Mouse (Mus musculus): ENCODE measurements at regions not wholly inside any gene's neighbourhood (a gene's known extent, or its start where the extent isn't known, plus 50 kb on each side); places are given as distances from the start of the nearest gene placed in this dataset.
A peak's percentile ranks its signal among the peaks of the same experiment; 100 is the strongest.

DNA sequence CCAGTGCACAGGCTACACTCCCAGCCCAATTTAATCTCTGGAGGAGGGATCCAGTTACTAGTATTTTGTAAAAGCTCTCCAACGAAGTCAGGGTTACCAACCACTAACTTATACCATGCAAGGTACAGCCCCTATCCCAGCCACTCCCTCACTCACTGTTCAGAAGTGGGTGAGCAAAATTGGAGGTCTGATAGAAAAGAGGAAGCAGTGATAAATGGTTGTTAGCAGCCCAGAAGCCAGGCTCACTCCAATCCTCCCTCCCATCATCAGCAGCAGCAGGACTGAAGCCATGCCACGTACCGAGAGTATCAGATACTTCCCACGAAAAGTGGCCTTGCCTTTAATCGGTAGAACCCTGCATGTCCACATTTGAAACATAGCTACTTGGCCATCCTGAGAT lies 86.1 kb downstream of the Efnb1 start:
- intact Hi-C loops (cut with DNase I) = no loop called here
- no peak for DNase-seq

DNA sequence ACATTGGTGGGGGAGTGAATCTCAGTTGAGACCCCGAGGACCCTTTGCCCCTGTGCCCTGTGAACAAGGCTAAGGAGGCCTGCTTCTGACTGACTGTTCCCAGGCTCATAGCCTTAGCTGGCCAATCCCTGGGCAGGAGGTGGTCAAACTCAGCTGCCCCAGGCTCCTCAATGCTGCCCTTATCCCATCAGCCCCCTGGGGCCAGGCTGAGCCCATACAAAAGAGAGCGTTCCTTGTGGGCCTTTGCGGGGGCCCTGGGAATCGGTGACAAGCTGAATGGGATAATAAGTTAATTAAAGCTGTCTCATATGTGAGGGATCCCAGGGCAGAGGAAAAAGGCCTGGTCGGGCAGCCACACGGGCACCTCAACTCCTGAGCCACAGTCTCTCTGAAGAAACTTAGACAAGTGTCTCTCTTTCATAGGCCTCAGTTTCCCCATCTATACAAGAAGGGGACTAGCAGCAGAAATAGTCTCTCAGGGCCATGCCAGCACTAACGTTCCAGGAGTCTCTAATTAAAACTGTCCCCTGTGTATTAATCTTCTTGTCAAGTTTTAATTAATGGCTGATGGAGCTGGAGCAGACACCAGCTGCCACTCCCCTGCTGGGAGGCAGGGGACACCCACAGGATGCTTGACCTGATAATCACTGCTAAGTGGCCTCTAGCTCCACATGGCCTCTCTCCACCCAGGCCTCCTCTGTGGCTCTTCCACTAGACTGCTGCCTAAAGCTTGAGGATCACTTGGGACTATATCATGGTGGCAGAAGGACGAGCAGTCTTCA lies 84.9 kb downstream of the Efnb1 start:
- intact Hi-C loops (cut with DNase I) = no loop called here
- DNase-seq = no peak

DNA sequence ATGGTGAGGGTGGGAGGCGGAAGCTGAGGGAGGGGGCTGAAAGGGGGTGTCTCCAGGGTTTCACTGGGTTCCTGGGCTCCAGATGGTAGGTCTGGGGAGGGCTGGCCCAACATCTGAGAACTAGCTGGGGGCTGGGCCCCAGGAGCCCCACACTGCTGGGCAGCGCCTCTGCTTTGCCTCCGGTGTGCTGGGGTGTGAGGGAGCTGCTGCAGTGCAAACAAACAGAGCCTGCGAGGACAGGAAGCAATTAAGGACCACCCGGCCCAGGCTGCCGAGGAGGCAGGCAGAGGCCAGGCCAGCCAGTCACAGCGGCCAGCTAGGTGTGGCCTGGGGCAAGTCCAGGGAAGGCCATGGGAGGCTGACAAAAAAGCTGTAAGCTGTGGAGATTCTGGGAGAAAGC lies 82.3 kb downstream of the Efnb1 start:
- intact Hi-C loops (cut with DNase I) = loop anchor here (5.0 kb wide), 2 partner anchors 69 to 139 kb away; no protein-coding TSS in a partner anchor
- no peak for DNase-seq

DNA sequence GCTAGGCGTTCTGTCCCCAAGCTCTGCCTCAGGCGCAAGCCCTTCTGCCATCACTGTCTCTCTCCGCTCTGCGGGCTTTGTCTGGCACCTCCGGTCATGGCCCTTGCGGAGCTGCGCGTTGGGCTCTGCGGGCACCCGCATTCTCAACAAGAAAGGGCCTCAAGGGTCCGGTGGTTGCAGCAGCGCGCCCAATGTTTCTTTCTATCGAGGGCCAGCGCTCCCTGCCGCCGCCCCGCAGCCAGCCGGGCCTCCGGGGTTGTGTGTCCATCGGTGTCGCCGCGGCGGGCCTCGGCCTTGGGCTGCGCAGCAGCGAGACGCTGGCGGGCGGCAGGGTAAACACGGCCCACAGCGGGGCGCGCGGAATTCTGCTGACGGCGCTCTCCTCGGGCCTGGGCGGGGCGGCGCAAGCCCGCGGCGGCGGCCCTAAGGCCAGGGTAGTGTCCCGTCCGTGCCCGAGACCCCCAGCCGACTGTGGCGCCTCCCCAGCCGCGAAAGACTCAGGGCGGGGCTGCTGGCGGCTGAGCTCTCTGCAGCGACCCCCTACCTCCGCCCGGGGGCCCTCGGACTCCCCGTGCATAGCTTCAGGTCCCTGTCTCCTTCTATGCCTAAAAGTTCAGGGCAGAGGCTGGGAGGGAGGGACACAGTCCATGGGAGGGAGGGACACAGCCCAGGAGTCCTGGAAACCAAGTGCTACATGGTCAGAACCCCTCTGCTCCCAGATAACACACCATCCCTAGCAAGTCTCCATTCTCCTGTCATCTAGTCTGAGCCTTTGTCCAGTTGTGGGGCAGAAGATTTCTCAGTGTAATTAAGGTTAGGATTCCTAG lies 80.9 kb downstream of the Efnb1 start:
- DNase-seq = peak; percentile 57 to 63
- intact Hi-C loops (cut with DNase I) = loop anchor here (2.0 to 5.0 kb wide), 3 partner anchors 70 to 140 kb away; partner anchors contain the start of gene Efnb1

- intact Hi-C loops (cut with DNase I) = loop anchor here (2.0 to 5.0 kb wide), 3 partner anchors 71 to 141 kb away; partner anchors contain the start of gene Efnb1
- DNase-seq = no peak
These were observed 80.0 kb downstream of the Efnb1 start for GRCm38 (mm10) chrX:99215931-99216330.

GRCm38 (mm10) chrX:99215111-99215510 lies 79.2 kb downstream of the Efnb1 start:
- intact Hi-C loops (cut with DNase I) = loop anchor here (5.0 kb wide), 2 partner anchors 72 to 142 kb away; no protein-coding TSS in a partner anchor
- peak; percentile 60 to 61 for DNase-seq

- no peak for DNase-seq
- intact Hi-C loops (cut with DNase I) = no loop called here
These were observed 77.7 kb downstream of the Efnb1 start for GRCm38 (mm10) chrX:99213565-99214153.

DNA sequence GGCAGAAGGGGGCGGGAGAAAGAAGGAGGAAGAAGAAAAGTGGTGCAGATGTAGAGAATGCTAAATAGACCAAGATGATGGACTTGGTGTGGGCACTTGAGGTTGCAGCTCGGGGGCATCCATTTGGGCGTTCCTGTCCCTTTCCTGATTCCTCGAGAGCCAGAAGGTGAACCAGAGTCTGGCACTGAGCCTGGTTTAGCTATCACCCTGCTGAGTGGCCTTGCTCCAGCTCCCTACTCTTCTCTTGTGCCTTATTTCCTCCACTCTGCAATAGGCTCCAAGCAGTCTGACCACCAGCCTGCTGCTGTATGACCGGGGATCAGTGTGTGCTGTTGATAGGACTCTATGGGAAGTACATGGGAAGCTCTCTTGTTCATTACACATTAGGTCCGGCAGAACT lies 68.1 kb downstream of the Efnb1 start:
- intact Hi-C loops (cut with DNase I) = no loop called here
- DNase-seq = no peak

- DNase-seq = peak; percentile 44 to 47
- intact Hi-C loops (cut with DNase I) = loop anchor here (2.0 kb wide), 2 partner anchors 62 to 92 kb away; no protein-coding TSS in a partner anchor
These were observed 65.2 kb downstream of the Efnb1 start for GRCm38 (mm10) chrX:99201081-99201480.

DNA sequence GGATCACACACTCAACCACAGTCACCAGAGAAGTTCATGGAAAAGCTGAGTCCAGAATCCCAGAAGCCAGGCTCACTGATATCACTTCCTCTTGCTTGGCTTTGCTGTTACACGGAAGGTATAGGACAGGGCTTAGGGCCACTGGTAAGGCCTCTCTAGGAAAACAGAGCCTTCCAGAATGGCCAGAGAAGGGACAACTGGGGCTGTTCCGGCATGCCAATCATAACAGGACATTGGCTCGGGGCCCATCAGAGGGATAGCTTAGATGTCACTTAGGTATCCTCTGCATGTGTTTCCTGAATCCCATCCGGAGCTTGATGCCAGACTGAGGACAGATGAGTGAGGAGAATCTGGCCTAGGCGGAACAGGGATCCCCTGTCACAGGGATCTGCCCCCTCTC lies 63.7 kb downstream of the Efnb1 start:
- intact Hi-C loops (cut with DNase I) = loop anchor here (2.0 kb wide), 2 partner anchors 61 to 93 kb away; no protein-coding TSS in a partner anchor
- DNase-seq = peak; percentile 45 to 57

DNA sequence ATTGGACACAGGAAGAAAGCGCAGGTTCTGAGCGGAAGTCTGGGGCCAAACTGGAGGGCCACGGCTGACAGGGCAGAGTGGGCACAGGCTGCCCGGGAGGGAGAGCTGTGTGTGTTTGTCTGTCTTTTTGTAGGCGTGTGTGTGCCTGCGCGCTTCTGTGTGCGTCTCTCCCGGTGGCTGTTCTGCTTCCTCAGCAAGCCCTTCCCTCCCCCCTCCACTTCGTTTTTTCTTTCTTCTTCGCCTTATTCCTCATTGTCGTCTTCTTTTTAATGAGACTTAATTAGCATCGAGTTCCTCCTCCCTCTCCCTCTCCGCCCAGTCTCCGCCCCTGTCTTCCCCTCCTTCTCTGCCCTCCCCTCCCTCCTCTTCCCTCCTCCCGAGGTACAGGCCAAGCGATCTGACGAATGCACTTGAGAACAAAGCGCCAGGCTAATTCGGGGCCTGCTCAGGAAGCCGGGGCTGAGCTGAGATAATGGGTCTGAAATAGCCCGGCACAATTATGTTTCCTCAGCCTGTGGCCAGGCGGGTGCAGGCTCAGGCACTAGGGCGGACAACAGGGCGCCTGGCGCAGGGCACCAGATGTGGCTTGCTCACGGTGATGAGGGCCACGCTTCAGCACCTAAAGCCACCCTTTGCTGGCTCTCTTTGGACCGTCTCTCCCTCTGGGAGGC lies 63.2 kb downstream of the Efnb1 start:
- intact Hi-C loops (cut with DNase I) = no loop called here
- DNase-seq = peak; percentile 82 to 86

Data from heart, postnatal 10 days (tissue).